Mouse (Mus musculus) heart, postnatal 0 days (tissue): ENCODE measurements at regions not wholly inside any gene's neighbourhood (a gene's known extent, or its start where the extent isn't known, plus 50 kb on each side); places are given as distances from the start of the nearest gene placed in this dataset.

ENCODE experiments used
- ATAC-seq: fragments of 200-750 bp; cut with Nextera tagmentation; 2 replicates; pipeline ENCODE4 v1.8.0; 2017; ENCODE audit warnings: low read depth, moderate number of reproducible peaks, moderate library complexity; ENCODE audit not compliant: insufficient read depth
- DNase-seq: peaks from one replicate; pipeline ENCODE4 v3.0.0-alpha.2; 2016; ENCODE audit warnings: low spot score
- H3K27ac ChIP-seq: fragments of 300-500 bp; sonication (generic); 2 replicates; pipeline ENCODE4 v1.5.1; 2014; ENCODE audit warnings: low read depth, mild to moderate bottlenecking
- H3K27me3 ChIP-seq: fragments of 300-500 bp; sonication (generic); 2 replicates; pipeline ENCODE4 v1.6.1; 2014; ENCODE audit warnings: low read length, mixed read lengths; ENCODE audit not compliant: control insufficient read depth, insufficient read depth
- H3K36me3 ChIP-seq: fragments of 300-500 bp; sonication (generic); replicated peaks from 2 replicates; pipeline ENCODE4 v1.6.1; 2014; ENCODE audit warnings: low read length, mixed read lengths; ENCODE audit not compliant: control insufficient read depth, insufficient read depth
- H3K4me1 ChIP-seq: fragments of 300-500 bp; sonication (generic); 2 replicates; pipeline ENCODE4 v1.6.1; 2014; ENCODE audit warnings: antibody characterized with exemption; ENCODE audit not compliant: control insufficient read depth, insufficient read depth
- H3K4me2 ChIP-seq: fragments of 300-500 bp; sonication (generic); 2 replicates; pipeline ENCODE4 v1.6.1; 2014; ENCODE audit warnings: low read depth, mild to moderate bottlenecking, low read length, moderate library complexity
- H3K4me3 ChIP-seq: fragments of 300-500 bp; sonication (generic); 2 replicates; pipeline ENCODE4 v1.5.1; 2014; ENCODE audit warnings: low read depth, low read length
- H3K9ac ChIP-seq: fragments of 300-500 bp; sonication (generic); replicated peaks from 2 replicates; pipeline ENCODE4 v1.6.1; 2014; ENCODE audit warnings: low read depth, low read length, mixed read lengths
- H3K9me3 ChIP-seq: fragments of 300-500 bp; sonication (generic); replicated peaks from 2 replicates; pipeline ENCODE4 v1.6.1; 2016; ENCODE audit warnings: low read length; ENCODE audit not compliant: control insufficient read depth
- CTCF ChIP-seq: IDR thresholded peaks from 2 replicates; pipeline ENCODE4 v1.5.1; 2016; ENCODE audit warnings: antibody characterized with exemption, control low read depth, low read depth
- EP300 ChIP-seq: IDR thresholded peaks from 2 replicates; pipeline ENCODE4 v1.6.1; 2016; ENCODE audit warnings: antibody characterized with exemption, low read depth
- WGBS: fragments of 180-500 bp; shearing (Covaris S2); extraction: QIAGEN DNeasy Blood & Tissue Kit; methylation state at CpG from one replicate; pipeline ENCODE4 v1.1.7; 2014; 5-methylcytosine and 5-hydroxymethylcytosine counted together

- Histone ChIP-seq H3K27me3 (no peaks in the 10 kb centered on the region), H3K9me3 (no peaks in the 10 kb centered on the region), H3K4me3 (no peak overlapping the region), H3K36me3 (no peaks in the 10 kb centered on the region), H3K4me2 (no peak overlapping the region), H3K9ac (no peak overlapping the region), H3K4me1 (no peaks in the 10 kb centered on the region), H3K27ac (no peak overlapping the region)
- TF ChIP-seq CTCF = no peak
- TF ChIP-seq EP300 = no peak
- ATAC-seq (no peak), DNase-seq (no peak)
- 26% methylated on average over 1 of the region's 1 CpGs for WGBS
Measured at GRCm38 (mm10) chr15:36866088-36866487, 141.5 kb downstream of the Zfp706 start.

GRCm38 (mm10) chr15:36865332-36865731, 142.2 kb downstream of the Zfp706 start:
- Histone ChIP-seq H3K27me3 (no peaks in the 10 kb centered on the region), H3K27ac (no peak overlapping the region), H3K9me3 (no peaks in the 10 kb centered on the region), H3K4me3 (no peak overlapping the region), H3K36me3 (no peaks in the 10 kb centered on the region), H3K4me2 (no peak overlapping the region), H3K9ac (no peak overlapping the region), H3K4me1 (no peaks in the 10 kb centered on the region)
- ATAC-seq (no peak), DNase-seq (no peak)
- TF ChIP-seq CTCF (no peak), EP300 (no peak)
- WGBS = 50% methylated on average over 3 of the region's 3 CpGs

GRCm38 (mm10) chr15:36864046-36864445, 143.5 kb downstream of the Zfp706 start:
- Histone ChIP-seq H3K4me3 (no peak overlapping the region), H3K9me3 (no peaks in the 10 kb centered on the region), H3K9ac (no peak overlapping the region), H3K27ac (no peak overlapping the region), H3K4me2 (no peak overlapping the region), H3K4me1 (no peaks in the 10 kb centered on the region), H3K36me3 (no peaks in the 10 kb centered on the region), H3K27me3 (no peaks in the 10 kb centered on the region)
- DNase-seq = no peak
- ATAC-seq = no peak
- TF ChIP-seq CTCF (no peak), EP300 (no peak)
- 55% methylated on average over 2 of the region's 2 CpGs for WGBS

- Histone ChIP-seq H3K4me1 (peaks cover 12% of the 10 kb centered on the region), H3K27ac (no peak overlapping the region), H3K9me3 (no peaks in the 10 kb centered on the region), H3K36me3 (no peaks in the 10 kb centered on the region), H3K4me3 (no peak overlapping the region), H3K27me3 (no peaks in the 10 kb centered on the region), H3K4me2 (no peak overlapping the region), H3K9ac (no peak overlapping the region)
- DNase-seq = no peak
- ATAC-seq = no peak
- WGBS = 92% methylated on average over 4 of the region's 4 CpGs
- TF ChIP-seq EP300 (no peak), CTCF (no peak)
Measured at GRCm38 (mm10) chr15:36858711-36859110, 148.9 kb downstream of the Zfp706 start.

GRCm38 (mm10) chr15:36857622-36858021, 150.0 kb downstream of the Zfp706 start:
- peaks cover 12% of the 10 kb centered on the region for H3K4me1 ChIP-seq
- no peaks in the 10 kb centered on the region for H3K9me3 ChIP-seq
- no peaks in the 10 kb centered on the region for H3K36me3 ChIP-seq
- DNase-seq (no peak), ATAC-seq (no peak)
- TF ChIP-seq EP300 (no peak), CTCF (peak; percentile 29)
- H3K9ac ChIP-seq = no peak overlapping the region
- H3K4me3 ChIP-seq = no peak overlapping the region
- no peak overlapping the region for H3K4me2 ChIP-seq
- WGBS = 82% methylated on average over 1 of the region's 1 CpGs
- H3K27me3 ChIP-seq = no peaks in the 10 kb centered on the region
- H3K27ac ChIP-seq = no peak overlapping the region

- Histone ChIP-seq H3K9ac (no peak overlapping the region), H3K9me3 (no peaks in the 10 kb centered on the region), H3K36me3 (no peaks in the 10 kb centered on the region), H3K27ac (peak overlapping the region; percentile 92), H3K27me3 (no peaks in the 10 kb centered on the region), H3K4me3 (no peak overlapping the region), H3K4me1 (peaks cover 12% of the 10 kb centered on the region), H3K4me2 (peak overlapping the region; percentile 37)
- DNase-seq (peak; percentile 79), ATAC-seq (peak; percentile 90)
- TF ChIP-seq EP300 = no peak; the same call in 1 of the 2 replicates
- no peak for TF ChIP-seq CTCF
- 35% methylated on average over 7 of the region's 7 CpGs for WGBS
Measured at GRCm38 (mm10) chr15:36855550-36856131, 151.9 kb downstream of the Zfp706 start.
